Mouse (Mus musculus): ENCODE measurements around the gene Clstn2. TPM values are rescaled to one million over a fixed set of nuclear protein-coding genes. Genes with fewer than 3 reads are reported as not detected.

Clstn2 gene
- polyA plus RNA-seq, 1 experiment = not detected

DNA sequence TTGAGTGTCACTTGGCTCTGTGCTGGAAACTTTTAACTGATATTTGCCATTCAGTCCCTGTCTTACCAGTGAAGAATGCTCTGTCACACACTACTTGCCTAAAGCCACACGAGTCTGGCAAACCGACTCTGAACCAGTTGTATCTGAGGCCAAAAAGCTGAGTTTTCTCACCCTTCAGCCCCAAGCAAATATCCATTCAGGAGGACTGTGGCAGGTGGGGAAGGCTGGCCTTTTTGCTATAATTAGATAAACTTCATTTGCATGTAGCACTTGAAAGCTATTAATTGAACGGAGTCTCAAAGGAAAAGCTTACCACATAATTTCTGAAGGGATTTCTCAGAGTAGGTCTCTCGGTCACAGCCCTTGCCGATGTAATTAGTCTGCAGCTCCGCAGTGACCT is 491.6 kb downstream of the Clstn2 start:
- TF ChIP-seq POLR2A (IDR thresholded peaks at IDR 0.05; ENCODE audit: borderline replicate concordance, low read depth, low read length) = no peak
- no peak overlapping the region for H3K4me3 ChIP-seq (ENCODE audit: insufficient read depth, low read length)
- no peaks in the 10 kb centered on the region for H3K4me1 ChIP-seq (ENCODE audit: control insufficient read depth, insufficient read depth, low read length)
- H3K27ac ChIP-seq (ENCODE audit: insufficient read depth, low read depth, low read length) = no peak overlapping the region

DNA sequence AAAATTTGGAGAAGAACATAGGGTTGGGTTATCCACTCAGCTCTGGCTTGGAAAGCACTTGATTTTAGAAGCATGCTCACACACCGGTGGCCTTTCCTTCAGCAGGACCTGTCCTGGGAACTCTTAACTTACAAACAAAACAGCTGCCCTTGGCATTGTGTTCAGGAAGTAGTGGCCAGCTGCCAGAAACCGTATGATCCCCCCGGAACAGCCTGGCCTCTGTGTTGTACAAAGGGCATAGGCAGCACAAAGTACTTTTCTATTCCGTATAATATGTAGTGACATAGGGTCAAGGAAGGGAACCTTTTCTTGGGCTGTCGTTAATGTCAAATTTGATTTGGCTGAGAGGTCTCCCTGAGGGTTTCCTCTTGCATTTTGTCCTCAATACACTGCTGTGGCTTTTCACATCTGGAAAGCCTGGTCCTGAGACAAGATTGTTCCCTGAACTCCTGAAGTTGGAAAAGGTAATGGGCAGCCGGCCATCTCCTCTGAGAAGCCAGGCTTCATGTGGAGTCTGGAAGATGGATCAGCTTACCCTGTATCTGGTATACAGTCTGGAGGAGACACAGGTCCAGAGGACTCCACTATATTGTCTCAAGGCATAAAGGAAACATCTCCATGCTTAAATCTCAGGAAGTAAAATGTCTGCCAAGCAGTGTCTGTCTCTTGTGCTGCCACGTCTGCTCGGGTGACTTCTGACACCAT is 494.8 kb downstream of the Clstn2 start:
- no peak overlapping the region for H3K27ac ChIP-seq (ENCODE audit: insufficient read depth, low read depth, low read length)
- no peaks in the 10 kb centered on the region for H3K4me1 ChIP-seq (ENCODE audit: control insufficient read depth, insufficient read depth, low read length)
- TF ChIP-seq POLR2A (IDR thresholded peaks at IDR 0.05; ENCODE audit: borderline replicate concordance, low read depth, low read length) (no peak), CTCF (IDR thresholded peaks at IDR 0.05; ENCODE audit: low read depth, low read length) (no peak)
- H3K4me3 ChIP-seq (ENCODE audit: insufficient read depth, low read length) = no peak overlapping the region

DNA sequence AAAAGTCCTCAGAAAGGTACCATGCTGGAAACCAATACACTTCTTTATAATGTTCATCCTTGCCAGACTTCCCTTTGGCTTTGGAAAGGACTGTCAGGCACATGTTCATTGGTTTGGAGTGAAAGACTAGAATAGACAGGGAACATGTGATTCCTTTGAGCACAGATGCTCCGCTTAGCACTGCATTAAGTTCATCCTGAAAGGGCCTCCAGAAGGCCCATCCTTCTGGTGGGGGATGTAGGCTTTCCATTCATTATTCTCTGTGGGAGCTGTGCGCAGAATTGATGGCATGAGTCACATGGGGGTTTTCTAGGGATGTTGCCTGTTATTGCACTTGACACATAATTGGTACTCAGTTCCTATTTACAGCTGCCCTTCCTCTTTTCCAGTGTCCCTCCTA is 498.8 kb downstream of the Clstn2 start:
- Histone ChIP-seq H3K4me3 (ENCODE audit: insufficient read depth, low read length) (no peak overlapping the region), H3K4me1 (ENCODE audit: control insufficient read depth, insufficient read depth, low read length) (no peaks in the 10 kb centered on the region), H3K27ac (ENCODE audit: insufficient read depth, low read depth, low read length) (no peak overlapping the region)
- TF ChIP-seq CTCF (IDR thresholded peaks at IDR 0.05; ENCODE audit: low read depth, low read length) (no peak), POLR2A (IDR thresholded peaks at IDR 0.05; ENCODE audit: borderline replicate concordance, low read depth, low read length) (no peak)

DNA sequence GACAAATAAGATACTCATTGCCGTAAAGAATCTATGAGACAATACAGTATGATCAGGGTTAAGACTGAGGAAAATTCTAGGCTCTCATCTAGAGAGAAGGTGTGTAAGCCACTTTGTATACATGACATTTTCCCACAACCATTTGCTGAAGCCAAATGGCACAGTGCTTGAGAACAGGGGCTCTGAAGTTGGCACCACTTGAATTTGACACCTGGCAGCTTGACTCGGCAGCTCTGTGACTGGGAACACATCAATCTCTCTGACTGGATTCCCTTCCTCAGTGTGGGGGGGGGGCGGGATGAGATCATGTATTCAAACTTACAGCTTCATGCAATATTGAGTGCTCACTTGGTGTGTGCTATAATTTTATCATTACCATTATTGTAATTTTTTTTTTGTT is 499.7 kb downstream of the Clstn2 start:
- Histone ChIP-seq H3K4me1 (ENCODE audit: control insufficient read depth, insufficient read depth, low read length) (no peaks in the 10 kb centered on the region), H3K4me3 (ENCODE audit: insufficient read depth, low read length) (no peak overlapping the region), H3K27ac (ENCODE audit: insufficient read depth, low read depth, low read length) (no peak overlapping the region)
- TF ChIP-seq POLR2A (IDR thresholded peaks at IDR 0.05; ENCODE audit: borderline replicate concordance, low read depth, low read length) (no peak), CTCF (IDR thresholded peaks at IDR 0.05; ENCODE audit: low read depth, low read length) (no peak)

DNA sequence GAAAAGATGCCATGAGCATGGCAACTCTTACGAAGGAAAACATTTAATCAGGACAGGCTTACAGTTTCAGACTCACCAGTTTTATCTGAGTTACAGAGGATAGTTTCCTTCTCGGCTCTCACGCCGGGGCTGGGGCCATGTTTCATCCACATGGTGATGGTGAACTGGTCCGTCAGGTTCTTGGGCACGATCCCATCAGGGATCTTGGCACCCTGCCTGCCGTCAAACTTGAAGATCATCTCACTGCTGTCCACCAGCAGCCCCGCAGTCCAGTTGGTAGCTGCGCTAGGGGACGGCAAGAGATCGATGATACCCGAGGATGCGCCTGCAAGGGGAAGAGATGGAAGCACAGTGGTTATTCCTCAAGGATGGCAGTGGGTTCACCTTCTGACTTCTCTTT is 500.4 kb downstream of the Clstn2 start:
- TF ChIP-seq CTCF (IDR thresholded peaks at IDR 0.05; ENCODE audit: low read depth, low read length) (no peak), POLR2A (IDR thresholded peaks at IDR 0.05; ENCODE audit: borderline replicate concordance, low read depth, low read length) (no peak)
- Histone ChIP-seq H3K4me1 (ENCODE audit: control insufficient read depth, insufficient read depth, low read length) (no peaks in the 10 kb centered on the region), H3K27ac (ENCODE audit: insufficient read depth, low read depth, low read length) (no peak overlapping the region), H3K4me3 (ENCODE audit: insufficient read depth, low read length) (no peak overlapping the region)

DNA sequence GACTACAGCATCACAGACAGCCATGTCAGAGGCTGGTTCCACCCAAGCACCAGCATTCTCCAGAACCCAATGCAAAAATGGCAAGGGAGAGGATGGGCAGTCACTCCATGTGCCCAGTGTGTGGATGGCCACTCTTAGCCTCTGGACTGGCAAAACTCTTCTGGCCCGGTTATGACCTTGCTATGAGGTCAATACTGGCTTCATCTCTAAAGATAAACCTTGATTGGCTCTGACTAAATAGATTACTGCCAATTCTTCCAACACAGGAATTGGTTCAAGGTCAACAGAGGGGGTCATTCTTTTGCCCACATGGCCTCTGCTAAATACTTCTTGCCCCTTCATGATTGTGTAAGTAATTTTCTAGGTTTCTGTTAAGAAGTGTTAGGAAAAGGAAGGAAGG is 505.1 kb downstream of the Clstn2 start:
- no peak overlapping the region for H3K27ac ChIP-seq (ENCODE audit: insufficient read depth, low read depth, low read length)
- TF ChIP-seq CTCF (IDR thresholded peaks at IDR 0.05; ENCODE audit: low read depth, low read length) (no peak), POLR2A (IDR thresholded peaks at IDR 0.05; ENCODE audit: borderline replicate concordance, low read depth, low read length) (no peak)

DNA sequence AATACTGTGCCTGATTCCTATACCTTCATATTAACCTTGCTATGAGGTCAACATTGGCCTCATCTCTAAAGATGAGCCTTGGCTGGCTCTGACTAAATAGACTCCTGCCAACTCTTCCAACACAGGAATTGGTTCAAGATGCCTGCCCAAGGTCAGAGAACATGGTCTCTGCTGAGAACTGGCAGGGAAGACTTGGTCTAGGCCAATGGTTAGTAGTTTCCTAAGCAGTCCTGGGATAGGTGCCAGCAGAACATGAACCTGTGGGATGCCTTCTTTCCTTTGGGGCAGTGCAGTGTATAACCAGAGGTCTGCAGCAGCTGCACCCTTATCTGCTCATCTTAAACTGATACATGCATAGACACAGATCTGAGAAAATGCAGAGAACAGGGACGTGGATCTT is 505.7 kb downstream of the Clstn2 start:
- no peak for TF ChIP-seq POLR2A (IDR thresholded peaks at IDR 0.05; ENCODE audit: borderline replicate concordance, low read depth, low read length)
- TF ChIP-seq CTCF (IDR thresholded peaks at IDR 0.05; ENCODE audit: low read depth, low read length) = no peak
- Histone ChIP-seq H3K27ac (ENCODE audit: insufficient read depth, low read depth, low read length) (no peak overlapping the region), H3K4me3 (ENCODE audit: insufficient read depth, low read length) (no peak overlapping the region), H3K4me1 (ENCODE audit: control insufficient read depth, insufficient read depth, low read length) (no peaks in the 10 kb centered on the region)

More for the DNA sequence above, 505.1 kb downstream of the Clstn2 start:
- Histone ChIP-seq H3K4me3 (ENCODE audit: insufficient read depth, low read length) (no peak overlapping the region), H3K4me1 (ENCODE audit: control insufficient read depth, insufficient read depth, low read length) (no peaks in the 10 kb centered on the region)

DNA sequence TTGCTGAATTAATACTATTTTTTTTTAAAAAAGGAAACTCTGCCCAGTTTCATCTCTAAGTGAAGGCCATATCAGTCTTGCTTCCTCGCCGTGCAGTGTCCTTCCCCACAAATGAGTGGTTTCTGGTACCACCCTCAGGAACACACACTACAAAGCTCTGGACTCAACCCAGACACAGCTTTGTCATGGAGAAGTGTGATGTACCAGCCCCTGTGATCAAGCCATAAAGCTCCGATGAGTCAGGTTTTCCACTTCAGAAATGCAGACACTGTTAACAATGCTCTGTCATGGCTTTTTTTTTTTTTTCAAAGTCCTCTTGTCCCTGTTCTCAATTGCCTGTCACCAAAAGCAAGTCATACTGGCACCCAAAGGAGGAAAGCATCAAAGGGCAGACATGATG is 507.4 kb downstream of the Clstn2 start:
- no peaks in the 10 kb centered on the region for H3K4me1 ChIP-seq (ENCODE audit: control insufficient read depth, insufficient read depth, low read length)
- TF ChIP-seq POLR2A (IDR thresholded peaks at IDR 0.05; ENCODE audit: borderline replicate concordance, low read depth, low read length) = no peak
- no peak for TF ChIP-seq CTCF (IDR thresholded peaks at IDR 0.05; ENCODE audit: low read depth, low read length)
- H3K4me3 ChIP-seq (ENCODE audit: insufficient read depth, low read length) = no peak overlapping the region
- H3K27ac ChIP-seq (ENCODE audit: insufficient read depth, low read depth, low read length) = no peak overlapping the region

DNA sequence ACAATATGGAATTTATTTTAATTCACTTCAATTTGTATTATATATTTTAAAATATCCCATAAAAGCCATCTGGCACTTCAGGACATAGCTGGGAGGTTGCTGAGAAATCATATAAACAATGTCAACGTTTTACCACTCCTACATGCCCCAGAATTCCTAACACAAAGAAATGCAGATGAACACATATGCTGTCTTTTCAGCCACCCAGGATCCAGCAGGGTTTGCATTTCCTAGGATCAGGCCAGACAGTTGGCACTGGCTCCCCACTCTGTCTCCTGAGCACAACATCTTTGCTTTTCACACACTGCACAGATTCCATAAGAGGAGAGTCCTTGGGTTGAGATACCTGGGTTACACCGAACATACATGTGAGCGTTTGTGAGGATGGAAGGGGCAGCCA is 508.1 kb downstream of the Clstn2 start:
- Histone ChIP-seq H3K4me1 (ENCODE audit: control insufficient read depth, insufficient read depth, low read length) (no peaks in the 10 kb centered on the region), H3K4me3 (ENCODE audit: insufficient read depth, low read length) (no peak overlapping the region), H3K27ac (ENCODE audit: insufficient read depth, low read depth, low read length) (no peak overlapping the region)
- TF ChIP-seq POLR2A (IDR thresholded peaks at IDR 0.05; ENCODE audit: borderline replicate concordance, low read depth, low read length) (no peak), CTCF (IDR thresholded peaks at IDR 0.05; ENCODE audit: low read depth, low read length) (no peak)

DNA sequence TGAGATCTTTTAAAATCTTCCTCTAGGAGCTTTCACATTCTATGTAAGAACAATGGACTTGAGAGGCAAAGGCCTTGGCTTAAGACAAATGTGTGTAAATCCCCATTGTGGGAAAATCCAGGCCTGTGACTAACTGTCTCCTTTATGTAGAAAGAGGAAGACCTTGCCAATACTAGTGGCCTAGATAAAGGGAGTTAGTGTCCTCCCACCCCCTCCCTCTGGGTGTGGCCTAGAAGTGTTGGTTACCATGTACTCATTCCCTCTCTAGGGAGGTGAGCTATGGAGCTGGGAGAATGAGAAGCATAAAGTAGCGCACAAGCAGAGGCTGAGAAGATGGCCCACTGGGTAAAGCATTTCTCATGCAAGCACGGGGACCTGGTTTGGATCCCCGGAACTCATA is 512.2 kb downstream of the Clstn2 start:
- TF ChIP-seq CTCF (IDR thresholded peaks at IDR 0.05; ENCODE audit: low read depth, low read length) (no peak), POLR2A (IDR thresholded peaks at IDR 0.05; ENCODE audit: borderline replicate concordance, low read depth, low read length) (no peak)
- Histone ChIP-seq H3K4me3 (ENCODE audit: insufficient read depth, low read length) (no peak overlapping the region), H3K27ac (ENCODE audit: insufficient read depth, low read depth, low read length) (no peak overlapping the region), H3K4me1 (ENCODE audit: control insufficient read depth, insufficient read depth, low read length) (no peaks in the 10 kb centered on the region)

DNA sequence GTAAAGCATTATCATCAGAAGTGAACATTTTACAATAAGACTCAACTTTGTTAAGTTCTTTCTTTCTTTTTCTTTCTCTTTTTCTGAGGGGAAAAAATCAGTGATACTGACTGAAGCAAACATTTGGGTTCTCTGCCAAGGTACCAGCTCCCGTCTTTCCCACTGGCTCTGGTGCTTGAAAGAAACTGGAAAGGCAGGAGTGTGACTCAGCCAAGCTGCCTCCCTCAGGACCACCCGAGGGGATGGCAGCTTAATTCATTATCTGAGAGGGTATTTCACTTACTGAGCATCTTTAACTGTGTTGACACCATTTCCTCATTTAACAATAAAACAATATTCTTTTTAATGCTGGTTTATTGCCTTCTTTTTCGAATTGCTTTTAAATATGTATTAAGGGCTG is 516.0 kb downstream of the Clstn2 start:
- no peaks in the 10 kb centered on the region for H3K4me1 ChIP-seq (ENCODE audit: control insufficient read depth, insufficient read depth, low read length)
- H3K4me3 ChIP-seq (ENCODE audit: insufficient read depth, low read length) = no peak overlapping the region
- H3K27ac ChIP-seq (ENCODE audit: insufficient read depth, low read depth, low read length) = no peak overlapping the region
- TF ChIP-seq POLR2A (IDR thresholded peaks at IDR 0.05; ENCODE audit: borderline replicate concordance, low read depth, low read length) = no peak
